Mouse (Mus musculus): Measurements from ENCODE around the gene Olfr309. TPM values are rescaled to one million over a fixed set of nuclear protein-coding genes. Genes with fewer than 3 reads are reported as not detected.

Olfr309 gene
- polyA plus RNA-seq (2015; fragmentation: Illumina TruSeq; extraction: RNeasy Lipid Tissue Mini Kit (QIAGEN cat#74804); ENCODE audit: low read depth, low replicate concordance): not detected

DNA sequence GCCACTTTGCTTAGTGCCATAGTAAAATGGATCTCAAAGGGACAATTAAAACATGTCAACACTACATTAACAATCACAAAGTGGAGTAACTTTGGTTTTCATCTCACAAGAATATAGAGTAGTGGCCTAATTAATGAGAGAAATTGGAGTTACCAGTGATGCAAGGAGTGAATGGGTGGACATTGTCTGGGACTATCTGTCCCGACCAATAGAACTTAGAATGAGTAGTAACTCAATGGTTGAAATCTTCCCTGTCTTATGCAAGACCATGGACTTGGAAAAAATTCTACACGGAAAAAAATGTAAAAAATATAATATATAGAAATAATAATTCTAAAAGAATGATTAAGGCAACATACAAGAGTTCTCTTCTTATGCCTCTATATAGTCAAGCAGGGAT lies at the start of gene Olfr309:
TSS of gene Olfr309 (minus strand) at position 101 of the 400 bp plus-strand sequence.

DNA sequence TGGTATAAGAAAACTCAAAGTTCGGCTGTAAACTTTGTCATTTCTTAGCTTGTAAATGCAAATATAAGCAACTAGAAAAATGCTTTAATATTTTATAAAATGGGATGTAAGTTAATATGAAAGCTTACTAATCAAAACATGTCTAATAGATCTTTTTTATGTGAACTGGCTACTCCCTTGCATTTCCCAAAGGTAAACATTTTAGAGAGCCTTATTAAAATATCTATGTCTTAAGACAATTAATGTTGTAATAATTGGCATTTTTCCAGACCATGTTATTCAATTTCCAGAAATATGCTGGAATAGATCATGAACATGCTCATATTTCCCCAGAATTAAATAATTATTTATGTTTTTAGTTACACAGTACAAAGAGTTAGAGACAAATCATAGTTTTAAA lies 24.0 kb upstream of the Olfr309 start, which contains the start of gene Olfr307:
TSS of gene Olfr307 (minus strand) at position 101 of the 400 bp plus-strand sequence.

DNA sequence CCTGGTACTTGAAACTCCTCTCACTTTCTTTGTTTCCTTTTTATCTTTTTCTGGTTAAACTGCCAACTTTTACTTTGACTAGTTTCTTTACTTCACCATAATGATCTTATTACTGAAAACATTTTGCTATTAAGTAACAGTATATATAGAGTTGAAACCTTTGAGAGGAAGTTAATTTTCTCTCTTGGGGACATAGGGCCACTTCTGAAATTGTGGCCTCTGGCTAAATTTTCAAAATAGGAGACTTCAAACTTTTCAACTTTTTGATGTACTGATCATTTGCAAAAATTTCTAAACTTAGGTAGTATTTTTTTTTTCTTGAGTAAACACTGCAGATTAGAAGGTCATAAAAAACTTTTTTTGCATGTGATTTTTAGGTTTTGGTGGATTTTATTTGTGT lies 12.0 kb upstream of the Olfr309 start, which contains the start of gene Olfr308:
TSS of gene Olfr308 (minus strand) at position 101 of the 400 bp plus-strand sequence.

DNA sequence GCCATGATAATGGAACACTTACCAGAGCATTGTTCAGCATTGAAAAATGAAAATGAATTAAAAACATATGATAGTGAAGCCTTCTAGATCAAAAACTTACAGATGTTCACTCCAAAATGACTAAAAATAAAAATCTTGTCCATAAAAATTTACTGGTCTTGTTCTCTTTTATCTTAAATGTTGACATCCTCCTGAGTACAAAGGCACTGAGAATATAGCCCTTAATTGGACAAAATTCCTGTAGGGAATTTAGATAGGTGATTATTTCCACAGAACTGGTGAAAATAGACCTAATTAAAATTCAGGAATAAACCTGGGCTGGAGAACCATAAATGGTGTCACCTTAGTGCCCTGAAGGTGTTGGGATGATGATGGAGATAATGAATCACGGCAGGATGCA lies 36.4 kb downstream of the Olfr309 start, which contains the start of gene Olfr310:
TSS of gene Olfr310 (minus strand) at position 101 of the 400 bp plus-strand sequence.

Other genes with a start within 250 kb of the Olfr309 start
- not detected for gene Vmn2r75, start 141.9 kb downstream of the Olfr309 start, polyA plus RNA-seq (2015; fragmentation: Illumina TruSeq; extraction: RNeasy Lipid Tissue Mini Kit (QIAGEN cat#74804); ENCODE audit: low read depth, low replicate concordance)
- gene Vmn2r76, start 67.4 kb downstream of the Olfr309 start, polyA plus RNA-seq (2015; fragmentation: Illumina TruSeq; extraction: RNeasy Lipid Tissue Mini Kit (QIAGEN cat#74804); ENCODE audit: low read depth, low replicate concordance): not detected
- not detected for gene Olfr310, start 36.5 kb downstream of the Olfr309 start, polyA plus RNA-seq (2015; fragmentation: Illumina TruSeq; extraction: RNeasy Lipid Tissue Mini Kit (QIAGEN cat#74804); ENCODE audit: low read depth, low replicate concordance)
- not detected for gene Olfr308, start 11.9 kb upstream of the Olfr309 start, polyA plus RNA-seq (2015; fragmentation: Illumina TruSeq; extraction: RNeasy Lipid Tissue Mini Kit (QIAGEN cat#74804); ENCODE audit: low read depth, low replicate concordance)
- not detected for gene Olfr307, start 23.9 kb upstream of the Olfr309 start, polyA plus RNA-seq (2015; fragmentation: Illumina TruSeq; extraction: RNeasy Lipid Tissue Mini Kit (QIAGEN cat#74804); ENCODE audit: low read depth, low replicate concordance)
- gene Olfr305, start 53.2 kb upstream of the Olfr309 start, polyA plus RNA-seq (2015; fragmentation: Illumina TruSeq; extraction: RNeasy Lipid Tissue Mini Kit (QIAGEN cat#74804); ENCODE audit: low read depth, low replicate concordance): not detected
- gene Olfr304, start 73.0 kb upstream of the Olfr309 start, polyA plus RNA-seq (2015; fragmentation: Illumina TruSeq; extraction: RNeasy Lipid Tissue Mini Kit (QIAGEN cat#74804); ENCODE audit: low read depth, low replicate concordance): not detected
- not detected for gene Olfr303, start 84.1 kb upstream of the Olfr309 start, polyA plus RNA-seq (2015; fragmentation: Illumina TruSeq; extraction: RNeasy Lipid Tissue Mini Kit (QIAGEN cat#74804); ENCODE audit: low read depth, low replicate concordance)
- gene Olfr301, start 90.1 kb upstream of the Olfr309 start, polyA plus RNA-seq (2015; fragmentation: Illumina TruSeq; extraction: RNeasy Lipid Tissue Mini Kit (QIAGEN cat#74804); ENCODE audit: low read depth, low replicate concordance): not detected
- not detected for gene Olfr299, start 146.2 kb upstream of the Olfr309 start, polyA plus RNA-seq (2015; fragmentation: Illumina TruSeq; extraction: RNeasy Lipid Tissue Mini Kit (QIAGEN cat#74804); ENCODE audit: low read depth, low replicate concordance)
- not detected for gene Olfr298, start 178.8 kb upstream of the Olfr309 start, polyA plus RNA-seq (2015; fragmentation: Illumina TruSeq; extraction: RNeasy Lipid Tissue Mini Kit (QIAGEN cat#74804); ENCODE audit: low read depth, low replicate concordance)
- gene Olfr297, start 206.3 kb upstream of the Olfr309 start, polyA plus RNA-seq (2015; fragmentation: Illumina TruSeq; extraction: RNeasy Lipid Tissue Mini Kit (QIAGEN cat#74804); ENCODE audit: low read depth, low replicate concordance): not detected

All from brain, adult 10 weeks (tissue).